Comparison of ENCODE assay signal across 8 mouse cellular contexts in genomic region chr12:15811682-15812081, GRCm38 (mm10). TPM values are rescaled to one million over a fixed set of nuclear protein-coding genes. Genes with fewer than 3 reads are reported as not detected.
DNase-seq lines count a peak whose midpoint lies in the region; ATAC-seq lines count a peak whose summit lies in the region.

No protein-coding gene starts in this region.

- peak overlapping the region; percentile 34 for H3K4me2 ChIP-seq in forebrain, embryonic 11.5 days (ENCODE audit: low read depth, low read length, severe bottlenecking)
- peak overlapping the region; percentile 84 for H3K4me2 ChIP-seq in stomach, embryonic 16.5 days (ENCODE audit: low read depth, low read length)

- no peak overlapping the region; the same call in 1 of the 2 replicates for H3K9ac ChIP-seq in forebrain, embryonic 11.5 days (ENCODE audit: low read length)
- 0 out of 2 replicates have a peak overlapping the region, but pooled peaks have one; percentile 12 for H3K9ac ChIP-seq in stomach, embryonic 16.5 days (ENCODE audit: low read length)

- ATAC-seq in forebrain, embryonic 11.5 days (replicated peaks; ENCODE audit: low FRiP score): 0 out of 2 replicates have a peak, but pooled peaks have one; percentile 4
- ATAC-seq in inflammation-experienced regulatory T-cells, adult 6 months: peak; percentile 5
- no peak for ATAC-seq in stomach, embryonic 16.5 days (ENCODE audit: insufficient read depth, low FRiP score)

- DNase-seq in right cerebral cortex, adult 18-20 months: peak; percentile 25
- DNase-seq in right cerebral cortex, postnatal 36 days (ENCODE audit: low spot score in 2 of 2): no peak
- peak; percentile 59 for DNase-seq in forebrain, embryonic 11.5 days (ENCODE audit: low spot score)
- peak; percentile 42 for DNase-seq in lung, postnatal 36 days
- no peak for DNase-seq in adrenal gland, adult 8-10 months
- DNase-seq in cerebellum, postnatal 14 days: no peak

- WGBS in forebrain, embryonic 11.5 days: 17% methylated on average over 4 of the region's 4 CpGs
- WGBS in stomach, embryonic 16.5 days: 45% methylated on average over 4 of the region's 4 CpGs

- no peaks in the 10 kb centered on the region; the same call in 1 of the 2 replicates for H3K36me3 ChIP-seq in forebrain, embryonic 11.5 days (ENCODE audit: control insufficient read depth, insufficient read depth, low read length)
- no peaks in the 10 kb centered on the region for H3K36me3 ChIP-seq in stomach, embryonic 16.5 days (ENCODE audit: control insufficient read depth, insufficient read depth, low read length)

- H3K4me1 ChIP-seq in forebrain, embryonic 11.5 days (replicated peaks; ENCODE audit: control insufficient read depth, insufficient read depth, low read length): peaks cover 14% of the 10 kb centered on the region
- peaks cover 6% of the 10 kb centered on the region; the same call in 1 of the 2 replicates for H3K4me1 ChIP-seq in stomach, embryonic 16.5 days (ENCODE audit: control insufficient read depth, insufficient read depth, low read length)

- no peak overlapping the region for H3K27ac ChIP-seq in forebrain, embryonic 11.5 days (ENCODE audit: low read depth, low read length)
- no peak overlapping the region for H3K27ac ChIP-seq in stomach, embryonic 16.5 days (ENCODE audit: low read length)

- no peaks in the 10 kb centered on the region for H3K27me3 ChIP-seq in forebrain, embryonic 11.5 days (ENCODE audit: control insufficient read depth, insufficient read depth, low read length)
- no peaks in the 10 kb centered on the region for H3K27me3 ChIP-seq in stomach, embryonic 16.5 days (ENCODE audit: control insufficient read depth, insufficient read depth, low read length)

- peak overlapping the region; percentile 12; the same call in 1 of the 2 replicates for H3K4me3 ChIP-seq in forebrain, embryonic 11.5 days (ENCODE audit: low read depth, low read length)
- H3K4me3 ChIP-seq in stomach, embryonic 16.5 days (replicated peaks; ENCODE audit: low read length): peak overlapping the region; percentile 88; the same call in 1 of the 2 replicates

- H3K9me3 ChIP-seq in forebrain, embryonic 11.5 days (ENCODE audit: control insufficient read depth, low read length): no peaks in the 10 kb centered on the region
- no peaks in the 10 kb centered on the region for H3K9me3 ChIP-seq in stomach, embryonic 16.5 days (replicated peaks; ENCODE audit: control insufficient read depth, low read length)

RNA-seq across cellular contexts. Expression of gene Trib2, which starts 5.0 kb away (rescaled TPM):
- 57.4 and 59.5 TPM in 2 replicates for polyA plus RNA-seq in forebrain, embryonic 11.5 days (2014; fragmentation: Nextera tagmentation; extraction: Ambion mirVana)
- 10 to 100 TPM; 38.7 to 86.8 (median 66.6) TPM for polyA plus RNA-seq in inflammation-experienced regulatory T-cells, adult 6 months (2017; shearing (Covaris generic))
- polyA plus RNA-seq in stomach, embryonic 16.5 days (2015; fragmentation: Nextera tagmentation; extraction: Ambion mirVana): 20.5 and 21.8 TPM in 2 replicates
- 10 to 100 TPM; 12.4 to 21.2 (median 16.4) TPM for total RNA-seq in adrenal gland, adult 8-10 months (2022)

Comparison
In these comparisons a context has a peak if more than half of its experiments do, and no peak if none do; other contexts are left out.
1. DNase-seq: peak in right cerebral cortex, adult 18-20 months (single experiment), forebrain, embryonic 11.5 days (single experiment) and lung, postnatal 36 days (single experiment); none in right cerebral cortex, postnatal 36 days (0 of 2), adrenal gland, adult 8-10 months (single experiment) and cerebellum, postnatal 14 days (0 of 2).